Mouse (Mus musculus) skeletal muscle tissue, adult 2 months (tissue): Measurements from ENCODE around the gene Tmigd3.

ENCODE experiments used
- DNase-seq: peaks from one replicate; pipeline ENCODE4 v3.0.0-alpha.2; 2012; ENCODE audit warnings: low read depth, low spot score

Gene Tmigd3

DNA sequence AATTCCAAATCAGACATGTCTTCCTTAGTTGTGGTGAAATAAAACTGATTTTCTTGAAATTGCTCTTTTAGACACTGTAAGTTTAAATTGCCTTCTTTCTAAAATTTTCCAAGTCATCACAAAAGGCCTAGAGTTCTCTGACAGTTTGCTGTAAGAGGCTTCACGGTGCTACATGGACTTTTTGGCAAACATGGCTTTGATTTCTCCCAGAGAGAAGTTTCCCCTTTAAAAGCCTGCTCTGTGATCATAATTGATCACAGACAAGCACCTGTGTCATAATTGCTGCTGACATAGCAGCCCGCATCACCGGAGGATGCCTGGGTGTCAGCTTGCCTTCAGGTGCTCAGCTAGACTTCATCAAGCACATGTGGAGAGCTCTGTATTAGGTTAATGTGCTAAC lies at the start of gene Tmigd3, which contains the start of gene Adora3:
Gene Tmigd3, plus strand, starts transcription at position 346 of the 400 bp plus-strand sequence.
Gene Adora3, plus strand, starts transcription at position 301 of the 400 bp plus-strand sequence.
- no peak for DNase-seq

DNA sequence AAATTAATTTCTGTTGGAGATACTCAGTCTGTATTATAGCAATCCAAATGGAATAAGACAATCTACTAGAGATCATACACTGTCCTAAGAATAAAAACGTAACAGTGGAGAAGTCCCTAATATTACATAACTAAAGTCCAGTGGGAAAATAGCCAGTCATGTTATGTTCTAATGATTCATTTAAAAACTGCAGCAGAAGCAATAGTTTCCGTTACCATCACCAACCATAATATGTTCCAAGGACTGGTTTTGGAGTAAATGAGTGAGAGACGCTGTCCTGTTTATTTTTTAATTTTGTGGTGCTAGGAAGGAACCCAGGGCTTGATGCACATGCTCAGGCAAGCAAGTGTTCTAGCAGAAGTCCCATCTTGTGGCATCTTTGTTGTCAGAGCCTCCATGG lies 49.2 kb upstream of the Tmigd3 start:
- DNase-seq: no peak

- DNase-seq: no peak
Measured at GRCm38 (mm10) chr3:105823609-105824008, 47.1 kb upstream of the Tmigd3 start.

DNA sequence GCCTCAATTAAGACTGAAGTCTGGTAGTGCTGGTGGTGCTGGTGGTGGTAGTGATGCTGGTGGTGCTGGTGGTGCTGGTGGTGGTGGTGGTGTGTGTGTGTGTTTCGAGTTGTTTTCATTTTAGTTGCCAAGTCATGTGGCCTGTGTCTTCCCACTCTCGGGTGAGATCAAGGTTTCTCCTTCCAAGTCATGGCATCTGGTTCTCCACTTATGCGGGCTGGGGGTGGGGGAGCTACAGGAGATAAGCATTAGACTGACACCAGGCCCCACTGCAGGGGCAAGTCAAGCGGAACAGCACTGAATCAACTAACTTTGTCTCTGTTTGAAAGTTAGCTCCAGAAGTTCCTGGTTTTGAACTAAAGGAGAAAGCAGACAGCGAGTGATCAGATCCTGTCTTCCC lies 46.6 kb upstream of the Tmigd3 start:
- no peak for DNase-seq

- no peak for DNase-seq
Measured at GRCm38 (mm10) chr3:105824704-105825103, 46.0 kb upstream of the Tmigd3 start.

GRCm38 (mm10) chr3:105825501-105826161 lies 45.1 kb upstream of the Tmigd3 start:
- peak; percentile 88 for DNase-seq

DNA sequence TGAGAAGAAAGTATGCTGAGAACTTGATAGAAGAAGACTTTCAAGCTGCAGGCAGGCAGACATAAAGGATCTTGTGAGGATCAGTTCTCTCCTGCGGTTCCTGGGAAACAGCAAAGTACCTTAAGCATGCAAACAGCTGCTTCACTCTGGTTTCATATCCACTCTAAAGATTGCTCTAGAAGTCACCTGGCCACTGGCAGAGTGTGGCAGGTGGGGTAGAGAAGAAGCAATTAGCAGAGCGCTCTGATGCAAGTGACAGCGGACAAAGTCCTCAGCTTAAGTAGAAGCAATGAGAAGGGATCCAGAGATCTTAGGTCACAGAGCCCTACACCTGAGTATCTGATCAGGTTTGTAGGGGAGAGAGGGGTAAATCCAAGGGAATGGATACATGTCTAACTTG lies 39.1 kb upstream of the Tmigd3 start:
- no peak for DNase-seq

GRCm38 (mm10) chr3:105835875-105836274 lies 34.8 kb upstream of the Tmigd3 start:
- DNase-seq: no peak

DNA sequence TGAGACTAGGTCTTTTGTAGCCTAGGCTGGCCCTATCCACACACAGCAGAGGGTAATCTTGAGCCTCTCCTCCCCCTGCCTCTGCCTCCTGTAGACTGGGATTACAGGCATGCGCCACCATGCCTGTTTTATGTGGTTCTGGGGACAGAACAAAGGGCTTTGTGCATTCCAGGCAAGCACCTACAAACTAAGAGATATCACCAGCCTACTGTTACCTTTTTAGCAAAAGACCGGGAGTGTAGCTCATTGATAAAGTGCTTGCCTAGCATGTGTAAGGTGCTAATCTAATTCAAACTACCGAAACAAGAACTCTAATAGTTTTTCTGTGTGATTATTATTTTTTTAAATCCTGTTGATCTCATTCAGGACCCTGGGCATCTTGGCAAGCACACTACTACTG lies 33.8 kb upstream of the Tmigd3 start:
- DNase-seq: no peak

- no peak for DNase-seq
Measured at GRCm38 (mm10) chr3:105838655-105839054, 32.0 kb upstream of the Tmigd3 start.

DNA sequence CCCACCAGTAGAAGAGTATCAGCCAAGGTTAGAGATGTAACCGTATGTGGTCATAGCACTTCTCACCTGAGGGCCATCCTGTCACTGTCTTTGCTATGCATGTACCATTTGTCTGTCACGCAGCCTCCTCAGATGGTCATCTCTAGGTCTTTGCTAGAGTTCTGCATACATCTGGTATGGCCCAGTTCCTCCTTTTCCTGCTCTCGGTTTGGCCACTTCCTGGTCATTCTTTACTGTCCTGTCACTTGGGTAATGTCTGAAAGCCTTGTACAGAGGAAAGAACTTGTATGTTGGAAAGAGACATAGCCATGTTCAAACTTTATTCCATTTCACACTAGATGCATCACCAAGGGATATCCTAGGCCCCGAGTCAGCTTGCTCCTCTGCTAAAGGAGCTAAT lies 30.9 kb upstream of the Tmigd3 start:
- DNase-seq: no peak

GRCm38 (mm10) chr3:105846294-105847069 lies 24.2 kb upstream of the Tmigd3 start:
- DNase-seq: no peak

DNA sequence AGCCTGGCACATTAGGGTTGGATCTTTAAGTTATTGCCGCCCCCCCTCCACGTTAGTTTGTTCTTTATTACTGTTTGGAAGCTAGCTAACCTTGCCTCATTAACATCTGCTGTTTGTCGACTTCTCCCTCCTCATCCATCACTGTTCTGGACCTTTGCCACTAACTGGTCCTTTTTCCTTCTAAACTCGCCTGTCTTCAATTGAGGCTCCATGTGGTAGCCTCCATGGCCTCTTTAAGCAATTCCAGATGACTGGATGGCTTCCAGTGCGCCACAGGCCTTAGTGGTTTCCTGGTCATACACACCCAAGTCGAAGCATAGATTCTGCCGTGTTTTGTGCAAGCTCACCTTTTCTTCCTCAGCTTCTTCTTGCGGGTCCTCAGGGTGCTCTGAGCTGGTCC lies 16.9 kb upstream of the Tmigd3 start:
- peak; percentile 76 for DNase-seq

DNA sequence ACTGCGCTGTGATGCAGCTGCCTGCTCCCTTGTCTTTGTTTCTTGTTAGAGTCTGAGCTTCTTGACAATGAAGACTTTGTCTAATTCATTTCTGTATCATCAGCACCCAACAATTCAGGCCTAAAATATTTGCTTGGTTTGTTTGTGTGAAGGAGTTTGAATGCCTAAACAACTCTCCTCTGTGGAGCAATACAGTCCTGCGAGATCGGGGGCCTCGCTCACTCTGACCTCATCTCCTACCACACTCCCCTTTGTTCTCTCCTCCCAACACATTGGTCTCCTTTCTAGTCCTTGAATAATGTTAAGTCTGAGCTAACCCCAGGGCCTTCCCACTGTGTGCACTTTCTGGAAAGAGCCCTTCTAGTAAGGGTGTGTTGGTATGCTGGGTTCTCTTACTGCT lies 15.9 kb upstream of the Tmigd3 start:
- no peak for DNase-seq

- DNase-seq: no peak
Measured at GRCm38 (mm10) chr3:105857513-105857912, 13.2 kb upstream of the Tmigd3 start.

DNA sequence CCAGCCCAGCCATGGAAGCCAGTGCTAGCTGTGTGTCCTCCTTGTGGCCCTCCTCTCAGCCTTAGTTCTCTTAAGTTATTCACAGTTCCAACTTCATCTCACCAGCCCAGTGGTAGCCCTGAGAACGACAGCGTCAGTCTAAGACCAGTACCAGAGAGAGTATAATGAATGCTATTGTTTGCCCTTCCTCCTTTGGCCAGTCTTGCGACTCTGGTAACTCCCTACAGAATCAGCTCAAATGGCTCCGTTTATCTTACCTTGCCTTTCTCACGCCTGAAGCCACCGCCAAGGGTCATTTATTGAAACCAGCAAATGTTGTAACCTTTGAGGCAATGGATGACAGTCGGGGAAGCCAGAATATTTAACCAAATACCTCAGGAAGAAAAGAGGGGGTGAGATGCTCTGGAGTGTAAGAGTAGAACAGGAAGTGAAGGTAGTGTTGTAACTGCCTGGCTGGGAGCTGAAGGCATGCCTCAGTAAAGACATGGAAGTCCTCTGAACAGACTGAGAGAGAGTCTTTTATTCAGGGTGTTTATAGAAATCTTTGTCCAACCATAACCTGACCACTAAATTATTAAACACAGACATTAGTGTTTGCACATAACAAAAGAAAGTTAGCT lies 8.8 kb upstream of the Tmigd3 start:
- DNase-seq: no peak

- DNase-seq: no peak
Measured at GRCm38 (mm10) chr3:105864123-105864522, 6.6 kb upstream of the Tmigd3 start.

DNA sequence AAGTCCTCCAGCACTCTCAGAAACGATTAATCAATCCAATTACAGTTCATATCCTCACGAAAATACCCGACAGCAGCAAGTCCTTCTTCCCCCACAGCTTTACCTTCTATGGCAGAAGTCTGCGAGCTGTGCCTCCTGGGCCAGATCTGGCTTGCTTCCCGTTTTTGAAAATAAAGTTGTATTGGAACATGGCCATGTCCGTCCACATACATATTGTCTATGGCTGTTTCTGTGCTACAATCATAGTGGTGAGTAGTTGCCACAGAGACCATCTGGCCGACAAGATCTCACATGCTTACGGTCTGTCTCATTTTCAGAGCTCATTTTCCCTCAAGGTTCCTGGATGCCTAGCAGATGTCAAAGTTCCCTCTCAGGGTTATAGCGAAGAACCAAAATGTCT lies 5.6 kb upstream of the Tmigd3 start:
- DNase-seq: no peak

DNA sequence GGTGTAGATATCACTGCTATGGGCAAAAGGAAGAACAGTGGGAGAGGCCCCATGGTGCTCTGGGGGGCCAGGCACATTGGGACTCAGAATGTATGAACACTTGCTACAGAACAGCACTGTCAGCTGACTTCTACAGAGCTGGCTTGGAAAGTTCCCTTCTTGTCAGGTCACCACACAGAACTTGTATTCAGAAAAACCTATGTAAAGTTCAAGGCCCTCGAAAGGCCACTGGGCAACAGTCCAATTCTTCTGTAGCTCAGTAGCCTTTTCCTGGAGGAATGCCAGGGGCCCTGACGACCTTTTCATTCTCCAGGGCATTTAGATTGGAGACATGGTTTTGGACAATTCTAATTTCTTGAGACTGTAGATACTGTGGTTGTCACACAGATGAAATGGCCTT lies 2.6 kb upstream of the Tmigd3 start:
- peak; percentile 32 for DNase-seq

- peak; percentile 38 for DNase-seq
Measured at GRCm38 (mm10) chr3:105872034-105872433, 1.3 kb downstream of the Tmigd3 start.

DNA sequence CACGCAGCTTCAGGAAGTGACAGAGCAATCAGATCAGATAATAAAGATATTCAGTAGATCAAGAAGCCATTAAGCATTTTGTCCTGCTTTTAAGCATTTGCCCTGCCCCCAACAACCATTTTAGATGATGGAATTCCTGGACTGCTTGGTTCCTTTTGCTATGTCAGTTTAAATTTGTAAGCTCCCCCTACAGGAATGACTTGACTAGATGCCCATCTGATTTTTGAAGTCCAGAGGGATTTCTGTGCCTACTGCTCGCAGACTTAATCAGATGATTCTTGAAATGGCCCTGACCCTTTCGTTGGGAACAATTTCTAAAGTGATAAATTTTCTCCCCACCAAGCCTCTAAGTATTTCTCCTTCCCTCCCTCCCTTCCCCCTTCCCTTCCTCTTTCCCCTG lies 1.9 kb downstream of the Tmigd3 start:
- no peak for DNase-seq
